Mouse (Mus musculus): ENCODE measurements at regions not wholly inside any gene's neighbourhood (a gene's known extent, or its start where the extent isn't known, plus 50 kb on each side); places are given as distances from the start of the nearest gene placed in this dataset.
"Not testable (repeated sequence)": the region's sequence is repeated elsewhere in the genome, so short reads cannot be mapped to it uniquely, and the experiment has no call there.

GRCm38 (mm10) chr10:10085934-10086333, 185.1 kb upstream of the Stxbp5 start:
- ATAC-seq (ENCODE audit: low read depth) = no peak
- no peak overlapping the region for H3K9ac ChIP-seq (replicated peaks; ENCODE audit: low read depth, low read length)
- WGBS = 92% methylated on average over 4 of the region's 4 CpGs

GRCm38 (mm10) chr10:10070146-10070545, 169.3 kb upstream of the Stxbp5 start:
- Histone ChIP-seq H3K27me3 (ENCODE audit: control insufficient read depth, insufficient read depth, low read length) (no peaks in the 10 kb centered on the region), H3K36me3 (ENCODE audit: control insufficient read depth, insufficient read depth, low read length) (no peaks in the 10 kb centered on the region), H3K4me3 (ENCODE audit: low read depth, low read length) (no peak overlapping the region), H3K9ac (replicated peaks; ENCODE audit: low read depth, low read length) (no peak overlapping the region), H3K27ac (ENCODE audit: low read depth, low read length) (no peak overlapping the region), H3K9me3 (ENCODE audit: control insufficient read depth, low read length) (no peaks in the 10 kb centered on the region), H3K4me1 (ENCODE audit: control insufficient read depth, insufficient read depth, low read length) (no peaks in the 10 kb centered on the region), H3K4me2 (ENCODE audit: low read depth, low read length) (no peak overlapping the region)
- ATAC-seq (ENCODE audit: low read depth) = no peak

More at GRCm38 (mm10) chr10:10085934-10086333, 185.1 kb upstream of the Stxbp5 start:
- Histone ChIP-seq H3K27ac (ENCODE audit: low read depth, low read length) (no peak overlapping the region), H3K36me3 (ENCODE audit: control insufficient read depth, insufficient read depth, low read length) (no peaks in the 10 kb centered on the region), H3K9me3 (ENCODE audit: control insufficient read depth, low read length) (no peaks in the 10 kb centered on the region), H3K27me3 (ENCODE audit: control insufficient read depth, insufficient read depth, low read length) (no peaks in the 10 kb centered on the region), H3K4me3 (ENCODE audit: low read depth, low read length) (no peak overlapping the region), H3K4me1 (ENCODE audit: control insufficient read depth, insufficient read depth, low read length) (no peaks in the 10 kb centered on the region), H3K4me2 (ENCODE audit: low read depth, low read length) (no peak overlapping the region)

GRCm38 (mm10) chr10:10069704-10070103, 168.8 kb upstream of the Stxbp5 start:
- not testable (repeated sequence) for H3K4me2 ChIP-seq (ENCODE audit: low read depth, low read length); H3K9me3 ChIP-seq (ENCODE audit: control insufficient read depth, low read length); H3K4me3 ChIP-seq (ENCODE audit: low read depth, low read length); H3K9ac ChIP-seq (replicated peaks; ENCODE audit: low read depth, low read length); H3K36me3 ChIP-seq (ENCODE audit: control insufficient read depth, insufficient read depth, low read length); ATAC-seq (ENCODE audit: low read depth); H3K4me1 ChIP-seq (ENCODE audit: control insufficient read depth, insufficient read depth, low read length); H3K27ac ChIP-seq (ENCODE audit: low read depth, low read length); H3K27me3 ChIP-seq (ENCODE audit: control insufficient read depth, insufficient read depth, low read length)

- 76% methylated on average over 1 of the region's 1 CpGs for WGBS
- H3K4me1 ChIP-seq (ENCODE audit: control insufficient read depth, insufficient read depth, low read length) = no peaks in the 10 kb centered on the region
- H3K36me3 ChIP-seq (ENCODE audit: control insufficient read depth, insufficient read depth, low read length) = no peaks in the 10 kb centered on the region
- no peak overlapping the region for H3K4me3 ChIP-seq (ENCODE audit: low read depth, low read length)
- no peaks in the 10 kb centered on the region for H3K9me3 ChIP-seq (ENCODE audit: control insufficient read depth, low read length)
- ATAC-seq (ENCODE audit: low read depth) = no peak; the same call in 1 of the 2 replicates
- H3K9ac ChIP-seq (replicated peaks; ENCODE audit: low read depth, low read length) = no peak overlapping the region
- H3K27me3 ChIP-seq (ENCODE audit: control insufficient read depth, insufficient read depth, low read length) = no peaks in the 10 kb centered on the region
- no peak overlapping the region for H3K4me2 ChIP-seq (ENCODE audit: low read depth, low read length)
- H3K27ac ChIP-seq (ENCODE audit: low read depth, low read length) = no peak overlapping the region
Observed at GRCm38 (mm10) chr10:10046753-10047152, 145.9 kb upstream of the Stxbp5 start.

- no peaks in the 10 kb centered on the region for H3K4me1 ChIP-seq (ENCODE audit: control insufficient read depth, insufficient read depth, low read length)
- H3K9me3 ChIP-seq (ENCODE audit: control insufficient read depth, low read length) = no peaks in the 10 kb centered on the region
- no peak overlapping the region for H3K4me3 ChIP-seq (ENCODE audit: low read depth, low read length)
- no peaks in the 10 kb centered on the region for H3K27me3 ChIP-seq (ENCODE audit: control insufficient read depth, insufficient read depth, low read length)
- no peak overlapping the region for H3K9ac ChIP-seq (replicated peaks; ENCODE audit: low read depth, low read length)
- no peak overlapping the region for H3K4me2 ChIP-seq (ENCODE audit: low read depth, low read length)
- peak; percentile 28; the same call in 1 of the 2 replicates for ATAC-seq (ENCODE audit: low read depth)
- no peaks in the 10 kb centered on the region for H3K36me3 ChIP-seq (ENCODE audit: control insufficient read depth, insufficient read depth, low read length)
- H3K27ac ChIP-seq (ENCODE audit: low read depth, low read length) = no peak overlapping the region
Observed at GRCm38 (mm10) chr10:10046318-10046717, 145.4 kb upstream of the Stxbp5 start.

- H3K4me2 ChIP-seq (ENCODE audit: low read depth, low read length) = no peak overlapping the region
- H3K27ac ChIP-seq (ENCODE audit: low read depth, low read length) = no peak overlapping the region
- no peak overlapping the region for H3K4me3 ChIP-seq (ENCODE audit: low read depth, low read length)
- WGBS = 94% methylated on average over 5 of the region's 5 CpGs
- ATAC-seq (ENCODE audit: low read depth) = no peak
- H3K9ac ChIP-seq (replicated peaks; ENCODE audit: low read depth, low read length) = no peak overlapping the region
- H3K9me3 ChIP-seq (ENCODE audit: control insufficient read depth, low read length) = no peaks in the 10 kb centered on the region
- H3K27me3 ChIP-seq (ENCODE audit: control insufficient read depth, insufficient read depth, low read length) = no peaks in the 10 kb centered on the region
- H3K36me3 ChIP-seq (ENCODE audit: control insufficient read depth, insufficient read depth, low read length) = no peaks in the 10 kb centered on the region
- H3K4me1 ChIP-seq (ENCODE audit: control insufficient read depth, insufficient read depth, low read length) = no peaks in the 10 kb centered on the region
Observed at GRCm38 (mm10) chr10:10009244-10009643, 108.4 kb upstream of the Stxbp5 start.

GRCm38 (mm10) chr10:9998621-9999020, 97.7 kb upstream of the Stxbp5 start:
- no peak overlapping the region for H3K9ac ChIP-seq (replicated peaks; ENCODE audit: low read depth, low read length)
- no peak overlapping the region for H3K4me3 ChIP-seq (ENCODE audit: low read depth, low read length)
- no peaks in the 10 kb centered on the region for H3K9me3 ChIP-seq (ENCODE audit: control insufficient read depth, low read length)
- H3K27ac ChIP-seq (ENCODE audit: low read depth, low read length) = no peak overlapping the region
- H3K4me1 ChIP-seq (ENCODE audit: control insufficient read depth, insufficient read depth, low read length) = no peaks in the 10 kb centered on the region
- 96% methylated on average over 3 of the region's 3 CpGs for WGBS
- no peak for ATAC-seq (ENCODE audit: low read depth)
- H3K27me3 ChIP-seq (ENCODE audit: control insufficient read depth, insufficient read depth, low read length) = no peaks in the 10 kb centered on the region
- no peak overlapping the region for H3K4me2 ChIP-seq (ENCODE audit: low read depth, low read length)
- H3K36me3 ChIP-seq (ENCODE audit: control insufficient read depth, insufficient read depth, low read length) = no peaks in the 10 kb centered on the region

GRCm38 (mm10) chr10:9996211-9996610, 95.3 kb upstream of the Stxbp5 start:
- 90% methylated on average over 6 of the region's 6 CpGs for WGBS
- H3K27ac ChIP-seq (ENCODE audit: low read depth, low read length) = no peak overlapping the region
- H3K4me2 ChIP-seq (ENCODE audit: low read depth, low read length) = no peak overlapping the region
- no peak overlapping the region for H3K4me3 ChIP-seq (ENCODE audit: low read depth, low read length)
- no peak overlapping the region for H3K9ac ChIP-seq (replicated peaks; ENCODE audit: low read depth, low read length)
- no peaks in the 10 kb centered on the region for H3K36me3 ChIP-seq (ENCODE audit: control insufficient read depth, insufficient read depth, low read length)
- H3K27me3 ChIP-seq (ENCODE audit: control insufficient read depth, insufficient read depth, low read length) = no peaks in the 10 kb centered on the region
- no peak for ATAC-seq (ENCODE audit: low read depth)
- H3K4me1 ChIP-seq (ENCODE audit: control insufficient read depth, insufficient read depth, low read length) = no peaks in the 10 kb centered on the region
- H3K9me3 ChIP-seq (ENCODE audit: control insufficient read depth, low read length) = no peaks in the 10 kb centered on the region

- no peak overlapping the region for H3K4me2 ChIP-seq (ENCODE audit: low read depth, low read length)
- H3K27me3 ChIP-seq (ENCODE audit: control insufficient read depth, insufficient read depth, low read length) = no peaks in the 10 kb centered on the region
- H3K36me3 ChIP-seq (ENCODE audit: control insufficient read depth, insufficient read depth, low read length) = no peaks in the 10 kb centered on the region
- H3K4me1 ChIP-seq (ENCODE audit: control insufficient read depth, insufficient read depth, low read length) = no peaks in the 10 kb centered on the region
- 55% methylated on average over 2 of the region's 2 CpGs for WGBS
- ATAC-seq (ENCODE audit: low read depth) = 0 out of 2 replicates have a peak, but pooled peaks have one; percentile 28
- H3K9me3 ChIP-seq (ENCODE audit: control insufficient read depth, low read length) = no peaks in the 10 kb centered on the region
- no peak overlapping the region for H3K9ac ChIP-seq (replicated peaks; ENCODE audit: low read depth, low read length)
- H3K4me3 ChIP-seq (ENCODE audit: low read depth, low read length) = no peak overlapping the region
- H3K27ac ChIP-seq (ENCODE audit: low read depth, low read length) = no peak overlapping the region
Observed at GRCm38 (mm10) chr10:9992798-9993197, 91.9 kb upstream of the Stxbp5 start.

GRCm38 (mm10) chr10:9985407-9985806, 84.5 kb upstream of the Stxbp5 start:
- no peaks in the 10 kb centered on the region for H3K9me3 ChIP-seq (ENCODE audit: control insufficient read depth, low read length)
- H3K27me3 ChIP-seq (ENCODE audit: control insufficient read depth, insufficient read depth, low read length) = no peaks in the 10 kb centered on the region
- H3K27ac ChIP-seq (ENCODE audit: low read depth, low read length) = no peak overlapping the region
- H3K9ac ChIP-seq (replicated peaks; ENCODE audit: low read depth, low read length) = no peak overlapping the region
- no peak overlapping the region for H3K4me2 ChIP-seq (ENCODE audit: low read depth, low read length)
- WGBS = 90% methylated on average over 5 of the region's 5 CpGs
- no peaks in the 10 kb centered on the region for H3K4me1 ChIP-seq (ENCODE audit: control insufficient read depth, insufficient read depth, low read length)
- no peaks in the 10 kb centered on the region for H3K36me3 ChIP-seq (ENCODE audit: control insufficient read depth, insufficient read depth, low read length)
- H3K4me3 ChIP-seq (ENCODE audit: low read depth, low read length) = no peak overlapping the region
- ATAC-seq (ENCODE audit: low read depth) = no peak
